Mouse (Mus musculus): ENCODE data around the gene Btbd9.

Gene Btbd9

GRCm38 (mm10) chr17:30280323-30281118, 295.8 kb downstream of the Btbd9 start:
- no peak for DNase-seq (ENCODE audit: low read depth, low spot score)

DNA sequence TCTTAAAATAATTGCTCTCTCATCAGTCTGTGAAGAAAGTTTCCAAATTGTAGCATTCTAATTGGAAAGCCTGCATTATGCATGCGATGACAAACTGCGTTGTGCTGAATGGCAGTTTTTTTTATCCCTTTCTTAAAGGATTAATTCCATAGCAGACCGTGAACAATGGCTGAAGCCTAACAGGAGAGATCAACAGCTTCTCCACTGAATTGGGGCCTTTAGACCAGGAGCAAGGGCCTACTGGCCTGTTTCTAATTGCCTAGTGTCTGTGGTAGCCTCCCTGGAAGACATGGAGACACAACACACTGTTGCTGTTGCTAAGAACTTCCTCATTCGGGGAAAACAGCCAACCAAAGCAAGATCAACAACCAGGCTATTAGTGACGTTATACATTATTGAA, 296.6 kb downstream of the Btbd9 start:
- no peak for DNase-seq (ENCODE audit: low read depth, low spot score)

DNA sequence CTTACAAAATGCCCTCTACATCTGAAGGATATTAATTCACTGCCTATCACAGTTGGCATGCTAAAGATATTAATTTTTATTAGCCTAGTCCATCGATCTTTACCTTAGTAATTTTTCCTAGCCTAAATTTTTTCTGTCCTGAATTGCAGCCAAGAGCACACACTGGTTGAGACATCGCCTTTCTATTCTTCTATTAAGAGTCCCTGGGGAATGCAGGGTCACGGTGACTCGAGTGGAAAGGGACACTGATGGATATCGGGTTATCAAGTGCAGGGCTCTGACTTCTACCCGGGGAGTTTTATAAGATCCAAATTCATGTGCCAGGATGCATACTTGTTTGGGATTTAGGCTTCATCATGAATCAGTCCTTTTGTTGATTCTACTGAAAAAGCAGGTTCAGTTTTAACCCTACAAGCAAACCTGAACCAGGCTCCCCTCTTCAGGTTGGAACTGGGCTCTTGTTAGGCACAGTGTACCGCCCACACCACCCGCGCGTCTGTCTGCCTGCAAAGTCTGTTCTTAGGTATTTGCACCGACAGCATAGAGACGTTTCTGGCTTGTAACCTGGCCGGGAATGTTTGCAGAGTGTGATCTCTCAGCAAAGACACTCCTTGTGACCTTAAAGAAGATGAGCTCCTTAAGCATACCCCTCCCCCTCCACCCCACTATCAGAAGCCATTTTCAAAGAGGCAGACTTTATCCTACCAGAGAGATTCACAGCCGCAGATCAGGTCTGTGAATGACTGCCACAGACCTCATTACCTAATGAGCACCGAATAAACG, 297.5 kb downstream of the Btbd9 start:
- DNase-seq (ENCODE audit: low read depth, low spot score): peak; percentile 32

DNA sequence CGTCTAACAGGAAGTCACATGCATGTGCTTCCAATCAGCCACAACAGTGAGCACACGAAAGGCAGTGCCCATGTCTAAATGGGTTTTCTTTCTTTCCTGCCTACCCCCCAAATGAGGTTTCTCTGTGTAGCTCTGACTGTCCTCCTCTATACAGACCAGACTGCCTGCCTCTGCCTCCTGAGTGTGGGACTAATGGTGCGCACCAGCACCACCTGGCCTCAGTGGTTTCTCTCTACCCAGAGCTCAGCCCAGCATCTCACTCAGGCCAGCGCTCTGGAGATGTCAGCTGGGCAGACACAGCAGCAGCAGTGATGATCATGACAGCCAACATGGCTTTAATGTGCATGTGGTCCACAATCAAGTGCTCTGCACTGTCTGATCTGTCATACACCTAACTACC, 299.8 kb downstream of the Btbd9 start:
- no peak for DNase-seq (ENCODE audit: low read depth, low spot score)

DNA sequence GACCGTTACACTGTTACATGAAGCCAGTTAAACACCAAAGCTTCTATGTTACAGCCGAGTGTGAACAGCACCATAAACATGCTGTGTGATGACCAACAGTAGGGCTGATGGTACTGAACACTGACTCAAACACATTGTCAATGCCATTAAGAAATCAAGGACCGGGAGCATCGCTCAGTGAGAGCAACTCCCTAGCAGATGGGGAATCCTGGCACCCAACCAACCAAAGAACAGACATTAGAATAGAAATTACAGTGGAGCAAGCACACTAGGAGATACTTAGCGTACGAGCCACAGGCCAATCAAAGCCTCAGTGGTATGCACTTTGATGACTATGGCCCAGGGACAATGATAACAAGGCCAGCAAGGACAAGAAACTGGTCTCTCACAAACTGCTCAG, 303.5 kb downstream of the Btbd9 start:
- DNase-seq (ENCODE audit: low read depth, low spot score): no peak

DNA sequence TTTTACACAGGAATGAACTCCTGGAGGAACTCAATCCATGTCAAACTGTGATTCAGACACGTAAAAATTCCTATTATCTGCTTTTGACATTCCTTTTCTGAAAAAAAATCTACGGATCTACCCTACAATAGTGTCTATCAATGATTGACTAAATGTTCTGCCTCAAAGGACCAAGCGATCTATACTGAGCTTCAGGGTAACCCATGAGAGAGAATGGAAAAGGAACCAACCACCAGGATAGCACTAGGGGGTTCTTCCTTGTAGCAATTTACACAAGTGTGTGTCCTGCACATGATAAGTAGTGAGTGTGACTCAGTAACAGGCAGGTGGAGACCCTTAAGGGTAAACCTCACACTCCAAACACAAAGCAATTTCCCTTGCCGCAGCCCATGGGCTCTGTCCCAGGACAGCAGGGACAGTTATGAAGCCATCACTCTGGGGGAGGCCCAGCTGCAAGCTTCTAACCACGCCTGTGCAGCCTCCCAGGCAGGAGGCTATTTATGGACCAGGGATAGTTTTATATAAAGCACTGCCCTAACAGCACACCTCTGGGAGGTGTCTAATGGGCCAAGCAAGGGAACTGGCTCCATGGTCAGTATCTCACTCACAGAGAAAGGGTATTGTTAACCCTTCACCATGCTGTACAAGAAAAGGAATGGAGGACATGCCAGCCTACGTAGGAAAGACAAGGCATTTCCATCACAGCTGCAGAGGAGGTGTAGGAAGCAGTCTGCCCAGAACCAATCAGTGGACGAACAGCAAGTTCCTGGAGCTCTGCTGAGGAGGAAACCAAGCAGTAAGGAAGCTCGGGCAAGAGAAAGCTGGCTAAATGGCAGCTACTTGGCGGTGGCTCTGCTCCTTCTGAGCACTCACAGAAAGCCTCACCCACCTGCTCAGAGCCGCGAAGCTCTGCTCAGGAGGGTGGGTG, 306.9 kb downstream of the Btbd9 start:
- DNase-seq (ENCODE audit: low read depth, low spot score): no peak

DNA sequence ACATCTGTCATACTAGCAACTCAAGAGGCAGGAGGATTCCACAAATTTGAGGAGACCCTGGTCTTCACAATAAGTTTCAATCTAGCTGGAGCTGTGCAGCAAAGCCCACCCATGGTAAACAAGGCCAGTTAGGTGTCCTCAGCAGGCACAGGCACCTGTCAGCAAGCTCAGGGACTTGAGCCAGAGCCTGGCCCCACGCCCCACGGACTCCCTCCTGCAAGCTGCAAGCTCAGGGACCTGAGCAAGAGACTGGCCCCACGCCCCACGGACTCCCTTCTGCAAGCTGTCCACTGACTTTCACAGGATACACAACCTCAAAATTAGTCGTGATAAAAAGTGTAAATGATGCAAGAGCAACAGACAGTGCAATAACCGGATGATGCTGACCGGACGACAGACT, 307.8 kb downstream of the Btbd9 start:
- DNase-seq (ENCODE audit: low read depth, low spot score): no peak

GRCm38 (mm10) chr17:30267432-30267973, 308.8 kb downstream of the Btbd9 start:
- DNase-seq (ENCODE audit: low read depth, low spot score): no peak

DNA sequence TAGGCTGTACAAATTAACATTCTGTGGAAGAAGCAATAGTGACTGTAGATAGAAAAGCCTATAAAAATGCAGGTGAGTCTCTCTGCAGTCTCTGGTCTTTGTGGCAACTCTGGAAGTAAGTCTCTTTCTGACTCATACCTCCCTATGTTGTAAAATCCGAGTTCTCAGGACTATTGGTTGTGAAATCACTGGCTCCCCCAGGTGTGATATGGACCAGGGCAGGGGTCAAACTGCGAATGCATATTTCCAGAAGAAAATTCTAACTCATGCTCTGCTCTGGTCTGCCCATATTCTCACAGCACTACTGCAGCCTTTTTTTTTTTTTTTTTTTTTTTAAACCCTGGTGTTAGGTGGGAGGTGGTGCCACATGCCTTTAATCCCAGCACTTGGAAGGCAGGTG, 312.8 kb downstream of the Btbd9 start:
- no peak for DNase-seq (ENCODE audit: low read depth, low spot score)

DNA sequence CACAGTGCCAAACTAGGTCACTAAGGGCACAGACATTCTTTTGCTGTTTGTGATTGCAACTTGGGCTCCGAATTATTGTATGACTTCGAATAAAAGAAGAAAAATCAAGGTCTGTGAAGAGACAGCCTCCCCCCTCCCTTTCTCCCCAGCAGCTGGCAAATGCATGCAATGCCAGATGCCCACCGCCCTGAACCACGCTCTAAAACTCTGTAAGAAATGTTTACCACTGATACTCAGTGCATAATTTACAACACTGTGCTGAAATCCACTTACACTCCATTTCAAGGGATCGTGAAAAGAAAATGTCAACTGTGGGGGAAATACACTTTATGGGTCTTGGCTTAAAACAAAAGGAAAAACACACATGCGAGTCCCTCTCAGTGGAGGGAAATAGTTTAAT, 313.3 kb downstream of the Btbd9 start:
- no peak for DNase-seq (ENCODE audit: low read depth, low spot score)

DNA sequence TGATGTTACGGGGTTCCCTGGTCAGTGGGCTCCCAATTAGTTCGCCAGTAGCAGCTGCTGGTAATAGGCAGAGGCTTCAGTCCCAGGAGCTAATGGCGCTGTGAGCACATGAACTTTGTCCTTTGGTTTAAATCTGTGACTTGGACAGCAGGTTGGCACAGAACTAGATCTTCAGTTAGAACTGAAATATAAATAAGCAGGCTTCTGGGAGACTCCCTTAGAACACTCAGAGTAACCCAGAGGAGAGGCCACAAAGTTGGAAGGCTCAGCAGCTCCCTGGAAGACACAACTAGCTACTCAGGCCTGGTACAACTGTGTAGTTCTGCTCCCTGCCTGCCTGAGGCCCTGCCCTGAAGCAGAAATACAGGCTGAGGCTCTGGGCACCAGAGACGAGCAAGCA, 313.8 kb downstream of the Btbd9 start:
- DNase-seq (ENCODE audit: low read depth, low spot score): no peak

DNA sequence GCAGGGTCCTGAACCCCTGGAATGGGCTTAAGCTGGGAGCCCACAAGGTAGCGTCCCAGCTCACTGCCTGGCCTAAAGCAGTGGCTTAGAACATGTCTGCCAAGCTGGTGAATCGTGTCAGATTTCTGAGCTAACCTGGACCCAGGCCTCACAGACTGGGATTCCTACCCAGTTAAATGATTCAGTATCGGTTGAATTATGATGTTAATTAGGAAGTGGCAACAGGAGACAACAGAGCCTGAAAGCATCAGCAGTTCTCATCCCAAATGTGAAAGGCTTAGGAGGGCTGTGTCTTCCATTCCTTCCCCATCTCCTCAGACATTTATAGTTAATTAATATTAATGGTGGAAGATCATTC, 314.3 kb downstream of the Btbd9 start:
- no peak for DNase-seq (ENCODE audit: low read depth, low spot score)

DNA sequence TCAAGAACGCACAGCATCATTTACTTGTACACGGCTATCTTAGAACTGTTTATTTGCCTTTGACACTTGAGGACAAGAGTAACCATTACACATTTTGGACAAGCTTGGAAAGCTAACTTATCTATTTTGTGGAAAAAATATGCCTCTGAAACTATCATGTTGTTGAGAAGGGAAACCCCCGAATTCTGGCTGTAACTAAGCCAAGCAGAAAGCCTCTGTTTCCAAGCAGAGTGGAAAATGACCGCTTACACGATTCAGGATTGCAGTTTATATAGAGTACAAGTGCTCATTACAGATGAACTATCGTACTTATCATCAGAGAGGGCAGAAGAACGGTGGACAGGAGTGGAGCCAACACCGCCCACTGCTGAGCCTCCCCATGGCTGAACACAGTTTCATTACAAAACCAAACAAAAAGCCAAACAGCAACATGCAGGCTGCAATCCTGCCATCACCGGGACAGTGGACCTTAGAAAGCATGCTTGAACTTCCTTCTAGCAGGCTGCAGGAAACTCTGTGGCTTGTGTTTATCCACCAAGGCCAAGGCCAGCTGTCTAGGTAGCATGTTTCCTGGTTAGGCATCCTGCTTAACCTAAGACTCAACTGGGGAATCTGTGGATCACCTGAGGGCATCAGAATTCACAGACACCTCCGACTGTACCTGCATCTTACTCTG, 314.8 kb downstream of the Btbd9 start:
- no peak for DNase-seq (ENCODE audit: low read depth, low spot score)

DNA sequence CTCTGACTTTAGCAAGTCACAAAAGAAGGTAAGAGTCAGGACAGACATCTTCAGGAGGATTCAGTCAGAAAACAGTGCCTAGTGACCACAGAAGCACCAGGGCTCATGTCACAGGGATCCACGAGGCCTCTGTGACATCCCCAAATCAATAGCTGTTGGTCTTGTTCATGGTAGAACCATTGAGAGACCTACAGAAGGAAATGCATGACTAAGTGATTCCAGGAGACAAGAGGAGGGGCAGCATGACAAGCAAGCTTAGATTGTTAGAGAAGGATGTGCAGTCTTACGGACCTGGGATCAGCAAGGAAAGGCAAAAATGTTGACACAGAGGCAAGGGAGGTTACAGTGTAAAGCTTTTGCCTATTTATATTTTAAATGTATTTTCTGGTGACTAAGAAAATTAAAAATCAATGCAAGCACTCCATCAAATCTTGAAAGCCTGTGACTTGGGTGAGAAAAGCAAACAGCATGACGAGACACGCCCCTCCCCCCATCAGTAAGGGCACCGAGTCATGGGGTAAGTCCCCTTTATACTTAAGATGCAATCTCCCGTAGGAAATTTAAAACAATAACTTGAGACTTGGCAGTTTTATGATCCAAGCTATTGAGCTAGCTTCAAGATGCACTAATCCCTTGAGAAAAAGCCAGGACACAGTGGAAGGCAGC, 315.5 kb downstream of the Btbd9 start:
- DNase-seq (ENCODE audit: low read depth, low spot score): no peak

DNA sequence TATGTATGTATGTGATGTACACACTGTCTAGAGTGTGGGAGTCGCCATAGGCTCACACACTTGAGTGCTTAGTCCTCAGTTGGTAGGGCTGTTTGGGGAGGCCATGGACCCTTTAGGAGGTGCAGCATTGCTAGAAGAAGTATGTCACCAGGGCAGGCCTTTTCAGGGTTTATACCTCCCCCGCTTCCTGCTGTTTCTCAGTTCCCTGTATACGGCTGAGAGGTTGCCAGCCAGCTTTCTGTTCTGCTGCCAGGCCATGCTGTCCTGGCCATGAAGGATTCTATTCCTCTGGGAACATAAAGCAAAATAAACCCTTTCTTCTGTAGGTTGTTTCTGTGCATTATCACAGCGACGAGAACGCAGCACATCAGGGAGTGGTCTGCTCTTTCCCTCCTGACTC, 316.4 kb downstream of the Btbd9 start:
- no peak for DNase-seq (ENCODE audit: low read depth, low spot score)

- DNase-seq (ENCODE audit: low read depth, low spot score): no peak
Measured at GRCm38 (mm10) chr17:30258480-30258879, 317.8 kb downstream of the Btbd9 start.

GRCm38 (mm10) chr17:30255928-30256560, 320.2 kb downstream of the Btbd9 start:
- DNase-seq (ENCODE audit: low read depth, low spot score): no peak

- peak; percentile 30 for DNase-seq (ENCODE audit: low read depth, low spot score)
Measured at GRCm38 (mm10) chr17:30253924-30254323, 322.4 kb downstream of the Btbd9 start.

DNA sequence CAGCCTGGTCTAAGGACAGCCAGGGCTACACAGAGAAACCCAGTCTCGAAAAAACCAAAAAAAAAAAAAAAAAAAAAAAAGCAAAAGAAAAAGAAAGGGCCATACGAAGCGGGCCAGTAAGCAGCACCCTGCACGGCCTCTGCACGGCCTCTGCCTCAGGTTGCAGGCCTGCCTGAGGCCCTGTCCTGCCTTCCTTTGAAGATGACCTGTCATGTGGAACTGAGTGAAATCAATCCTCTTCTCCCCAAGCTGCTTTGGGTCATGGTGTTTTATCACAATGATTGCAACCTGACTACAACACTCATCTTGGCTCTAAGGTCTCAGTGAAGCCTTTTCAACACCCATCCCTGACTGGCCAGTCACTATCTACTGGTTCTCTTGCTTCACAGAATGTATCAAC, 323.3 kb downstream of the Btbd9 start:
- no peak for DNase-seq (ENCODE audit: low read depth, low spot score)

GRCm38 (mm10) chr17:30245308-30245706, 331.0 kb downstream of the Btbd9 start:
- DNase-seq (ENCODE audit: low read depth, low spot score): no peak

Data from mesoderm, embryonic 11.5 days (tissue).